In the genomic region with DNA sequence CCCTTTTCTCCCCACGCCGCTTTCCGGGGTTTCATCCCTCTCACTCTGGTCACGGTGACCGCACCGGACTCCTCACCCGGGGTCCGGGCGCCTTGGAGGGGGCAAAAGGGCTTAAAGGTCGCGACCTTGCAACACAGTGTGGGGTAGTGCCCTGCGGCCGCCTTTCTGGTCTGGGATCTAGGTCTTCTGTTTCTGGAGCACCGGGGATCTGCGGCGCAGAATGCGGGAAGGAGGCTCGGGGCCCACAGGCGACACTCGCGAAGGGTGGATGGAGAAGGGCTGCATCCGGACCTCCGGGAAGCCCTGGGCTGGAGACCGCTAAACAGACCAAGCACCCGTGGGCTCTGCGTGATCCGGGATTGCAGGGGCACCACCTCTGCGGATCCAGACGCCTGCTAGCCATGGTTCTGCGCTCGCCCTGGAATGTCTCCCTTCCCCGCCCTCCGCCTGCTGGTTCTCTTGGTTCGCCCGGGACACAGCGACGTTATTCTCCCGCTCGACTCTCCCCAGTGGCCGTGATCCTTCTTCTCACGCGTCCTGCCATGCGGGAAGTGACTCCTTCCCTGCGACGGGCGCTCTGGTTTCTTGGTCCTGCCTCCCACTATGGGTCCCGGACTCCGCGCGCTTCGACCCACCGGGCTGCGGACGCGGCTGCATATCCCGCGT, we compare ENCODE assay signal across 13 mouse cellular contexts. TPM values are rescaled to one million over a fixed set of nuclear protein-coding genes. Genes with fewer than 3 reads are reported as not detected.
DNase-seq lines count a peak whose midpoint lies in the region; ATAC-seq and TF ChIP-seq lines count a peak whose summit lies in the region.
"Had no signal": no experiment of that assay in that cellular context is flagged by ENCODE, and none has a peak within 500 bp of the region (broad histone marks: within the 10 kb centered on the region; RNA-seq: fewer than 3 reads in every experiment).

No protein-coding gene starts in this region.

- peaks cover 98% of the 10 kb centered on the region for H3K27me3 ChIP-seq in heart, embryonic 13.5 days (replicated peaks)
- H3K27me3 ChIP-seq in midbrain, embryonic 11.5 days (ENCODE audit: control insufficient read depth, insufficient read depth, low read length) = peaks cover 97% of the 10 kb centered on the region
- H3K27me3 ChIP-seq in midbrain, embryonic 16.5 days (ENCODE audit: control insufficient read depth, insufficient read depth, low read depth, low read length) = peaks cover 68% of the 10 kb centered on the region
- peaks cover 100% of the 10 kb centered on the region for H3K27me3 ChIP-seq in limb, embryonic 10.5 days (ENCODE audit: low read depth, poor library complexity, severe bottlenecking)
- peaks cover 12% of the 10 kb centered on the region for H3K27me3 ChIP-seq in thymus, adult 2 months (ENCODE audit: control insufficient read depth, insufficient read depth, low read length)

- no peaks in the 10 kb centered on the region for H3K36me3 ChIP-seq in heart, embryonic 13.5 days
- no peaks in the 10 kb centered on the region for H3K36me3 ChIP-seq in midbrain, embryonic 11.5 days (ENCODE audit: control insufficient read depth, insufficient read depth, low read length)
- H3K36me3 ChIP-seq in midbrain, embryonic 16.5 days (ENCODE audit: control insufficient read depth, insufficient read depth, low read length) = no peaks in the 10 kb centered on the region
- H3K36me3 ChIP-seq in limb, embryonic 10.5 days = no peaks in the 10 kb centered on the region
- no peaks in the 10 kb centered on the region for H3K36me3 ChIP-seq in thymus, adult 2 months (ENCODE audit: control insufficient read depth, insufficient read depth, low read length)

- H3K9ac ChIP-seq in heart, embryonic 13.5 days = no peak overlapping the region
- H3K9ac ChIP-seq in midbrain, embryonic 11.5 days (ENCODE audit: low read length) = no peak overlapping the region
- H3K9ac ChIP-seq in midbrain, embryonic 16.5 days (ENCODE audit: low read depth, low read length) = no peak overlapping the region

- WGBS in heart, embryonic 13.5 days = under 1% methylated on average over 57 of the region's 57 CpGs
- WGBS in midbrain, embryonic 11.5 days = under 1% methylated on average over 57 of the region's 57 CpGs
- under 1% methylated on average over 56 of the region's 57 CpGs for WGBS in midbrain, embryonic 16.5 days
- under 1% methylated on average over 57 of the region's 57 CpGs for WGBS in limb, embryonic 10.5 days
- WGBS in thymus, adult 2 months = 8% methylated on average over 57 of the region's 57 CpGs

- TF ChIP-seq CTCF in thymus, adult 2 months (IDR thresholded peaks at IDR 0.05; ENCODE audit: borderline replicate concordance, control insufficient read depth, extremely low read depth, insufficient read depth, low read length, poor library complexity) = no peak

- no peaks in the 10 kb centered on the region for H3K9me3 ChIP-seq in heart, embryonic 13.5 days
- H3K9me3 ChIP-seq in midbrain, embryonic 11.5 days (ENCODE audit: control insufficient read depth, low read length) = no peaks in the 10 kb centered on the region
- H3K9me3 ChIP-seq in midbrain, embryonic 16.5 days (replicated peaks; ENCODE audit: control insufficient read depth, low read length, poor library complexity, severe bottlenecking) = no peaks in the 10 kb centered on the region
- no peaks in the 10 kb centered on the region for H3K9me3 ChIP-seq in limb, embryonic 10.5 days (replicated peaks)

- peak overlapping the region; percentile 24 for H3K4me3 ChIP-seq in heart, embryonic 13.5 days
- no peak overlapping the region for H3K4me3 ChIP-seq in midbrain, embryonic 11.5 days (ENCODE audit: low read depth, low read length)
- no peak overlapping the region for H3K4me3 ChIP-seq in midbrain, embryonic 16.5 days (ENCODE audit: low read depth, low read length)
- H3K4me3 ChIP-seq in limb, embryonic 10.5 days = peak overlapping the region; percentile 36
- no peak overlapping the region for H3K4me3 ChIP-seq in thymus, adult 2 months (ENCODE audit: control insufficient read depth, insufficient read depth, low read length)

- H3K27ac ChIP-seq in heart, embryonic 13.5 days (replicated peaks) = no peak overlapping the region
- no peak overlapping the region for H3K27ac ChIP-seq in midbrain, embryonic 11.5 days (ENCODE audit: low read depth, low read length)
- H3K27ac ChIP-seq in midbrain, embryonic 16.5 days (ENCODE audit: low read length) = no peak overlapping the region
- no peak overlapping the region for H3K27ac ChIP-seq in limb, embryonic 10.5 days
- no peak overlapping the region for H3K27ac ChIP-seq in thymus, adult 2 months (ENCODE audit: control insufficient read depth, insufficient read depth, low read length)

- no peak for ATAC-seq in heart, embryonic 13.5 days (ENCODE audit: extremely low read depth, insufficient number of reproducible peaks, low FRiP score, low TSS enrichment)
- ATAC-seq in midbrain, embryonic 11.5 days (ENCODE audit: low FRiP score) = no peak
- no peak for ATAC-seq in midbrain, embryonic 16.5 days

- DNase-seq in heart, postnatal 25 days (ENCODE audit: low spot score) = no peak
- peak; percentile 94 for DNase-seq in midbrain, embryonic 11.5 days (ENCODE audit: low spot score, missing footprints)
- DNase-seq in limb, embryonic 10.5 days (ENCODE audit: low spot score) = peak; percentile 63
- peak; percentile 16 for DNase-seq in testis, postnatal 14 days (ENCODE audit: low spot score)
- DNase-seq in gastrocnemius, postnatal 14 days = no peak
- DNase-seq in thymus, adult 2 months = no peak
- DNase-seq: adrenal gland, postnatal 10 days; cerebellum, postnatal 10 days; gastrocnemius, postnatal 36 days had no signal

- intact Hi-C loops in heart, postnatal 25 days (cut with DNase I) = no loop called here
- intact Hi-C loops in gastrocnemius, postnatal 14 days (cut with DNase I; ENCODE audit: low total_unique reads) = no loop called here

- H3K4me1 ChIP-seq in heart, embryonic 13.5 days = peaks cover 13% of the 10 kb centered on the region
- H3K4me1 ChIP-seq in midbrain, embryonic 11.5 days (ENCODE audit: control insufficient read depth, insufficient read depth, low read length) = peaks cover 7% of the 10 kb centered on the region; the same call in 1 of the 2 replicates
- peaks cover 11% of the 10 kb centered on the region for H3K4me1 ChIP-seq in midbrain, embryonic 16.5 days (ENCODE audit: control insufficient read depth, insufficient read depth, low read length)
- H3K4me1 ChIP-seq in limb, embryonic 10.5 days = peaks cover 30% of the 10 kb centered on the region
- H3K4me1 ChIP-seq in thymus, adult 2 months (replicated peaks; ENCODE audit: control insufficient read depth, insufficient read depth, low read length) = no peaks in the 10 kb centered on the region

- H3K4me2 ChIP-seq in heart, embryonic 13.5 days = peak overlapping the region; percentile 45
- no peak overlapping the region for H3K4me2 ChIP-seq in midbrain, embryonic 11.5 days
- no peak overlapping the region for H3K4me2 ChIP-seq in midbrain, embryonic 16.5 days (ENCODE audit: low read length)

- TF ChIP-seq POLR2A in thymus, adult 2 months (IDR thresholded peaks at IDR 0.05; ENCODE audit: control insufficient read depth, extremely low read depth, insufficient read depth, low read length, poor library complexity) = no peak

RNA-seq across cellular contexts. Expression of a gene that starts 8.2 kb away (rescaled TPM):
- polyA plus RNA-seq in heart, embryonic 13.5 days (2015; fragmentation: Nextera tagmentation; extraction: Ambion mirVana) = 0.13 TPM in 1 of 2 replicates, not detected in the other
- not detected for total RNA-seq in heart, postnatal 25 days (2021)
- 0.10 TPM in 1 of 2 replicates, not detected in the other for polyA plus RNA-seq in midbrain, embryonic 11.5 days (2014; fragmentation: Nextera tagmentation; extraction: Ambion mirVana)
- not detected in 2 replicates for polyA plus RNA-seq in midbrain, embryonic 16.5 days (2015; fragmentation: Nextera tagmentation; extraction: Ambion mirVana)
- 0.13 and 0.35 TPM in 2 replicates for polyA plus RNA-seq in limb, embryonic 10.5 days (2016; fragmentation: Nextera tagmentation; extraction: Ambion mirVana)
- total RNA-seq in gastrocnemius, postnatal 14 days (2021) = not detected
- 0.24 and 0.80 TPM in 2 replicates for polyA plus RNA-seq in thymus, adult 2 months (2012; rRNA removed)
- total RNA-seq: CH12.LX; gastrocnemius, postnatal 36 days had no signal
- polyA plus RNA-seq: stomach, embryonic 16.5 days had no signal

Comparison
In these comparisons a context has a peak if more than half of its experiments do, and no peak if none do; other contexts are left out.
1. H3K4me3 ChIP-seq: peak in heart, embryonic 13.5 days (single experiment) and limb, embryonic 10.5 days (single experiment); none in midbrain, embryonic 11.5 days (single experiment), midbrain, embryonic 16.5 days (single experiment) and thymus, adult 2 months (single experiment).
2. DNase-seq: peak in midbrain, embryonic 11.5 days (single experiment), limb, embryonic 10.5 days (single experiment) and testis, postnatal 14 days (single experiment); none in heart, postnatal 25 days (single experiment), gastrocnemius, postnatal 14 days (single experiment) and thymus, adult 2 months (single experiment).